Mouse (Mus musculus) ES-E14 (cell line): ENCODE results near the gene Aspdh. TPM values are rescaled to one million over a fixed set of nuclear protein-coding genes. Genes with fewer than 3 reads are reported as not detected.
A peak's percentile ranks its signal among the peaks of the same experiment; 100 is the strongest.

Source experiments
- DNase-seq: peaks from one replicate; pipeline ENCODE4 v3.0.0-alpha.2; 2013; ENCODE audit warnings: low read depth, low spot score
- H3K27ac ChIP-seq: 2 replicates; pipeline ENCODE4 v1.5.1; 2012; ENCODE audit warnings: low read depth, mild to moderate bottlenecking, low read length, moderate library complexity, mixed read lengths; ENCODE audit not compliant: poor library complexity, insufficient read depth, severe bottlenecking
- H3K36me3 ChIP-seq: 2 replicates; pipeline ENCODE4 v1.6.1; 2012; ENCODE audit warnings: mild to moderate bottlenecking, low read length, moderate library complexity, mixed read lengths; ENCODE audit not compliant: control insufficient read depth, poor library complexity, insufficient read depth, severe bottlenecking
- H3K4me1 ChIP-seq, 2 experiments: fragments of 150-350 bp in 1 of 2; sonication (generic) in 1 of 2; 2 replicates each; pipeline ENCODE4 v1.6.1; 2012; ENCODE audit warnings: low read length in 2 of 2, mild to moderate bottlenecking in 1 of 2, mixed read lengths in 1 of 2; ENCODE audit not compliant: control insufficient read depth in 2 of 2, insufficient read depth in 2 of 2, poor library complexity in 1 of 2
- H3K4me3 ChIP-seq, 2 experiments: fragments of 150-350 bp in 1 of 2; sonication (generic) in 1 of 2; 2 replicates each; pipeline ENCODE4 v1.5.1; 2012; ENCODE audit warnings: low read length in 2 of 2, low read depth in 1 of 2, mild to moderate bottlenecking in 1 of 2, mixed read lengths in 1 of 2; ENCODE audit not compliant: insufficient read depth in 1 of 2, poor library complexity in 1 of 2, severe bottlenecking in 1 of 2
- H3K9ac ChIP-seq: 2 replicates; pipeline ENCODE4 v1.6.1; 2012; ENCODE audit warnings: low read depth, mild to moderate bottlenecking, low read length, mixed read lengths; ENCODE audit not compliant: poor library complexity, insufficient read depth, severe bottlenecking
- H3K9me3 ChIP-seq: fragments of 150-350 bp; sonication (generic); 2 replicates; pipeline ENCODE4 v1.6.1; 2012; ENCODE audit warnings: low read depth, mild to moderate bottlenecking, low read length; ENCODE audit not compliant: control insufficient read depth, insufficient read depth
- CHD2 ChIP-seq: IDR thresholded peaks from 2 replicates; pipeline ENCODE4 v1.6.1; 2014; ENCODE audit warnings: mild to moderate bottlenecking, low read depth, low read length, inconsistent platforms
- HCFC1 ChIP-seq: IDR thresholded peaks from 2 replicates; pipeline ENCODE4 v1.6.1; 2012; ENCODE audit warnings: low read length, inconsistent platforms, borderline replicate concordance; ENCODE audit not compliant: insufficient read depth
- MAFK ChIP-seq: IDR thresholded peaks from 2 replicates; pipeline ENCODE4 v1.6.1; 2014; ENCODE audit warnings: mild to moderate bottlenecking, low read depth, low read length, inconsistent platforms; ENCODE audit not compliant: insufficient read depth
- ZC3H11A ChIP-seq: IDR thresholded peaks from 2 replicates; pipeline ENCODE4 v1.6.1; 2012; ENCODE audit warnings: low read depth, mild to moderate bottlenecking, inconsistent platforms, low read length, borderline replicate concordance
- ZNF384 ChIP-seq: IDR thresholded peaks from 2 replicates; pipeline ENCODE4 v1.6.1; 2012; ENCODE audit warnings: low read depth, low read length, inconsistent platforms
- in situ Hi-C, 2 experiments: fragments of 600-800 bp; cut with MboI; formaldehyde crosslinking; loops; one replicate each; pipeline ENCODE4 v1.15.1; 2025; ENCODE audit warnings: low sequenced_read_pairs in 2 of 2, inconsistent platforms in 1 of 2; ENCODE audit not compliant: unreplicated experiment in 2 of 2
- total RNA-seq: library from RNA; depleted of rRNA; stranded (reverse); fragments of 300-350 nt; gene quantifications from 2 replicates; pipeline ENCODE4 v1.2.3, GENCODE M21; 2012

Aspdh gene
- total RNA-seq, 1 experiment, result not detected

- peaks cover 0 to 19% of the 10 kb centered on the region in 2 experiments; a peak in 1 of 4 replicates for H3K4me1 ChIP-seq
- no peak for TF ChIP-seq ZC3H11A
- TF ChIP-seq ZNF384, result no peak
- no peak for TF ChIP-seq HCFC1
- TF ChIP-seq CHD2, result no peak
- TF ChIP-seq MAFK, result no peak
- no peak for DNase-seq
- no peak overlapping the region for H3K27ac ChIP-seq
- H3K9ac ChIP-seq, result no peak overlapping the region
- in situ Hi-C loops, result no loop called here
- H3K36me3 ChIP-seq, result no peaks in the 10 kb centered on the region
- no peaks in the 10 kb centered on the region for H3K9me3 ChIP-seq
- no peak overlapping the region for H3K4me3 ChIP-seq
Observed at GRCm38 (mm10) chr7:44464511-44464910, 680 bp upstream of the Aspdh start.

DNA sequence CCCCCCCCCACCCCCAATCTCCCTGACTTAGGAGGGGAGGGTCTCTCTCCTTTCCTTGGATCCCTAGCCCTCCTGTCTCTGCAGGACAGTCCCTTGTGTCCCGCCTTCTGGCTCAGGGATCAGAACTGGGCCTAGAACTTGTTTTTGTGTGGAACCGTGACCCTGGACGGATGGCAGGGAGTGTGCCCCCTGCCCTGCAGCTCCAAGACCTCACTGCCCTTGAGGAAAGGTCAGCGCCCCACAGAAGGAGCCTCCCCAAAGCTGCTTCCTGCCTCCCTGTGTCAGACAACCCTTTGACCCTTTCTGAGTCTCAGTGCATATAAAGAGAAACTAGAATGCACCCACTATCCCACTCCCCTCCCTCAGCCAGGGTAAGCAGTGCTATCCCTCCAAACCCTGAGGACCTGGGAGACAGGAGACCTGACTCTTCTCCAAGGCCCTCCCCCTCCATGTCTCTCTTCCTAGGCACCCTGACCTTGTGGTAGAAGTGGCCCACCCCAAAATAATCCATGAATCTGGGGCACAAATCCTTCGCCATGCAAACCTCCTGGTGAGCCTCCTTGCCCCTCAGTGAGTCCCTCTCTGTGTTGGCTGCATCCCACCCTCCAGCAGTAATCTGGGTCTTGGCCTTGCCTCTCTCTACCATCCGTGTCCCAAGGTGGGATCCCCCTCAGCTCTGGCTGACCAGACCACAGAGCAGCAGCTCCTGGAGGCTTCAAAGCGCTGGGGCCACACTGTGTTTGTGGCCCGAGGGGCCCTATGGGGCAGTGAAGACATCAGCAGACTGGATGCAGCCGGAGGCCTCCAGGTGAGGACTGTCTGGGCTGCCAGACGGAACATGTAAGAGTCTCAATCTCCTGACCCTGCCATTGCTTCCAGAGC, 1.1 kb downstream of the Aspdh start:
- in situ Hi-C loops, result no loop called here
- Histone ChIP-seq H3K9ac (no peak overlapping the region), H3K9me3 (no peaks in the 10 kb centered on the region), H3K36me3 (no peaks in the 10 kb centered on the region), H3K4me3 (no peak overlapping the region), H3K4me1 (peaks cover 0 to 19% of the 10 kb centered on the region in 2 experiments; a peak in 1 of 4 replicates), H3K27ac (no peak overlapping the region)
- TF ChIP-seq HCFC1 (no peak), ZC3H11A (no peak), ZNF384 (no peak), CHD2 (no peak), MAFK (no peak)
- no peak for DNase-seq

DNA sequence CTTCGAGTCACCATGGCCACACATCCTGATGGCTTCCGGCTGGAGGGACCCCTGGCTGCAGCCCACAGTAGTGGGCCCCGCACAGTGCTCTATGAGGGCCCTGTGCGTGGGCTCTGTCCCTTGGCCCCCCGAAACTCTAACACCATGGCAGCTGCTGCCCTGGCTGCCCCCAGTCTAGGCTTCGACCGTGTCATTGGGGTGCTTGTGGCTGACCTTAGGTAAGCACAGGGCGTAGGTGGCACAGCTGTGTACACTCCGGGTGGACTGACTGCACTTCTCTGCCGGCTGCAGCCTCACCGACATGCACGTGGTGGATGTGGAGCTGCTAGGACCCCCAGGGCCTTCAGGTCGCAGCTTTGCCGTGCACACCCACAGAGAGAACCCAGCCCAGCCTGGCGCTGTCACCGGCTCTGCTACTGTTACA, 1.7 kb downstream of the Aspdh start:
- peak overlapping the region in 1 of 2 experiments; percentile 35; a peak in 2 of 4 replicates for H3K4me3 ChIP-seq

GRCm38 (mm10) chr7:44467811-44468411, 2.7 kb downstream of the Aspdh start, which contains the start of gene Josd2:
Gene Josd2, plus strand, starts transcription at chr7:44467980.
- peaks cover 0 to 8% of the 10 kb centered on the region in 2 experiments; a peak in 1 of 4 replicates for H3K4me1 ChIP-seq
- TF ChIP-seq HCFC1 (peak; percentile 97), MAFK (no peak), ZNF384 (no peak), ZC3H11A (no peak), CHD2 (peak; percentile 98)

More for the DNA sequence above, 1.7 kb downstream of the Aspdh start:
- in situ Hi-C loops, result no loop called here
- H3K27ac ChIP-seq, result no peak overlapping the region
- H3K36me3 ChIP-seq, result no peaks in the 10 kb centered on the region
- peak overlapping the region; percentile 28; the same call in 1 of the 2 replicates for H3K9ac ChIP-seq
- peaks cover 0 to 13% of the 10 kb centered on the region in 2 experiments; a peak in 1 of 4 replicates for H3K4me1 ChIP-seq
- H3K9me3 ChIP-seq, result no peaks in the 10 kb centered on the region
- TF ChIP-seq MAFK (no peak), CHD2 (no peak), ZNF384 (no peak), ZC3H11A (no peak), HCFC1 (no peak)
- no peak for DNase-seq

More at GRCm38 (mm10) chr7:44467811-44468411, 2.7 kb downstream of the Aspdh start, which contains the start of gene Josd2:
- peak; percentile 95 for DNase-seq
- Histone ChIP-seq H3K4me3 (peak within 1 kb of the TSS; percentile 56 to 76), H3K36me3 (no peaks in the 10 kb centered on the region), H3K9me3 (no peaks in the 10 kb centered on the region), H3K27ac (peak within 1 kb of the TSS; percentile 20; the same call in 1 of the 2 replicates), H3K9ac (peak within 1 kb of the TSS; percentile 76)
- in situ Hi-C loops, result no loop called here
